Mouse (Mus musculus): Measurements from ENCODE around the gene Gm45021. TPM values are rescaled to one million over a fixed set of nuclear protein-coding genes. Genes with fewer than 3 reads are reported as not detected.

The Gm45021 gene
- total RNA-seq (2021) = not detected
- long read RNA-seq, experiment 1 = 0 reads
- long read RNA-seq, experiment 2 = 0 reads

GRCm38 (mm10) chr6:48589194-48589750 is at the start of gene Gm45021:
Gene Gm45021, plus strand, starts transcription at chr6:48589610.
- TF ChIP-seq CTCF (IDR thresholded peaks at IDR 0.05) = no peak
- intact Hi-C loops (cut with DNase I) = no loop called here
- DNase-seq = peak; percentile 55
- Histone ChIP-seq H3K27ac (peak within 1 kb of the TSS; percentile 81), H3K4me3 (no peak within 1 kb of the TSS)

- Histone ChIP-seq H3K4me3 (no peak overlapping the region), H3K27ac (peak overlapping the region; percentile 95)
- intact Hi-C loops (cut with DNase I) = loop anchor here (2.0 to 5.0 kb wide), 2 partner anchors 103 to 232 kb away; partner anchors contain the start of gene Gimap3
- DNase-seq = no peak
- no peak for TF ChIP-seq CTCF (IDR thresholded peaks at IDR 0.05)
These were observed 49.5 kb upstream of the Gm45021 start for GRCm38 (mm10) chr6:48539860-48540259.

- intact Hi-C loops (cut with DNase I) = loop anchor here (2.0 to 5.0 kb wide), 2 partner anchors 102 to 232 kb away; partner anchors contain the start of gene Gimap3
These were observed 48.7 kb upstream of the Gm45021 start for GRCm38 (mm10) chr6:48540721-48541120.

GRCm38 (mm10) chr6:48541560-48542450 is 47.6 kb upstream of the Gm45021 start:
- H3K4me3 ChIP-seq = no peak overlapping the region
- TF ChIP-seq CTCF (IDR thresholded peaks at IDR 0.05) = no peak
- peak; percentile 90 for DNase-seq
- intact Hi-C loops (cut with DNase I) = loop anchor here (2.0 to 5.0 kb wide), 2 partner anchors 101 to 230 kb away; partner anchors contain the start of gene Gimap3
- peak overlapping the region; percentile 95 for H3K27ac ChIP-seq

More at GRCm38 (mm10) chr6:48540721-48541120, 48.7 kb upstream of the Gm45021 start:
- DNase-seq = no peak
- no peak for TF ChIP-seq CTCF (IDR thresholded peaks at IDR 0.05)
- H3K4me3 ChIP-seq = no peak overlapping the region
- peak overlapping the region; percentile 95 for H3K27ac ChIP-seq

- H3K27ac ChIP-seq = peak overlapping the region; percentile 95
- intact Hi-C loops (cut with DNase I) = loop anchor here (5.0 kb wide), 1 partner anchor 230 kb away; the partner anchor contains the start of gene Gimap3
- TF ChIP-seq CTCF (IDR thresholded peaks at IDR 0.05) = no peak
- H3K4me3 ChIP-seq = no peak overlapping the region
- no peak for DNase-seq
These were observed 46.8 kb upstream of the Gm45021 start for GRCm38 (mm10) chr6:48542631-48543030.

- Histone ChIP-seq H3K4me3 (no peak overlapping the region), H3K27ac (no peak overlapping the region)
- no peak for TF ChIP-seq CTCF (IDR thresholded peaks at IDR 0.05)
- intact Hi-C loops (cut with DNase I) = no loop called here
- no peak for DNase-seq
These were observed 44.2 kb upstream of the Gm45021 start for GRCm38 (mm10) chr6:48545251-48545650.

GRCm38 (mm10) chr6:48546271-48546670 is 43.1 kb upstream of the Gm45021 start:
- Histone ChIP-seq H3K27ac (peak overlapping the region; percentile 81), H3K4me3 (no peak overlapping the region)
- TF ChIP-seq CTCF (IDR thresholded peaks at IDR 0.05) = peak; percentile 39
- peak; percentile 56 for DNase-seq
- intact Hi-C loops (cut with DNase I) = no loop called here

- intact Hi-C loops (cut with DNase I) = no loop called here
- peak overlapping the region; percentile 81 for H3K27ac ChIP-seq
- no peak for TF ChIP-seq CTCF (IDR thresholded peaks at IDR 0.05)
- no peak overlapping the region for H3K4me3 ChIP-seq
- DNase-seq = peak; percentile 58
These were observed 42.6 kb upstream of the Gm45021 start for GRCm38 (mm10) chr6:48546858-48547257.

GRCm38 (mm10) chr6:48548314-48548713 is 41.1 kb upstream of the Gm45021 start:
- no peak for TF ChIP-seq CTCF (IDR thresholded peaks at IDR 0.05)
- no peak overlapping the region for H3K4me3 ChIP-seq
- no peak overlapping the region; the same call in 1 of the 2 replicates for H3K27ac ChIP-seq
- intact Hi-C loops (cut with DNase I) = no loop called here
- no peak for DNase-seq

GRCm38 (mm10) chr6:48552918-48553317 is 36.5 kb upstream of the Gm45021 start:
- TF ChIP-seq CTCF (IDR thresholded peaks at IDR 0.05) = no peak
- no peak overlapping the region for H3K4me3 ChIP-seq
- intact Hi-C loops (cut with DNase I) = loop anchor here (5.0 kb wide), 1 partner anchor 156 kb away; the partner anchor contains the start of gene Krba1
- DNase-seq = peak; percentile 38
- H3K27ac ChIP-seq = peak overlapping the region; percentile 99

- Histone ChIP-seq H3K27ac (peak overlapping the region; percentile 99), H3K4me3 (peak overlapping the region; percentile 72)
- DNase-seq = peak; percentile 84
- intact Hi-C loops (cut with DNase I) = loop anchor here (2.0 to 5.0 kb wide), 2 partner anchors 39 to 157 kb away; partner anchors contain the start of genes Gm44965, Krba1 and Repin1
- no peak for TF ChIP-seq CTCF (IDR thresholded peaks at IDR 0.05)
These were observed 35.6 kb upstream of the Gm45021 start for GRCm38 (mm10) chr6:48553819-48554218.

GRCm38 (mm10) chr6:48554280-48555103 is 34.9 kb upstream of the Gm45021 start, which contains the start of gene Lrrc61:
Gene Lrrc61, plus strand, starts transcription at chr6:48554796.
- peak within 1 kb of the TSS; percentile 99 for H3K27ac ChIP-seq
- peak within 1 kb of the TSS; percentile 72 for H3K4me3 ChIP-seq
- intact Hi-C loops (cut with DNase I) = loop anchor here (2.0 to 5.0 kb wide), 2 partner anchors 38 to 157 kb away; partner anchors contain the start of genes Gm44965, Krba1 and Repin1
- peak; percentile 100 for DNase-seq
- TF ChIP-seq CTCF (IDR thresholded peaks at IDR 0.05) = no peak

Measured in gastrocnemius, adult 2 months (tissue).